ENCODE assay signal across 22 mouse cellular contexts in genomic region chr2:110721290-110721753, GRCm38 (mm10). TPM values are rescaled to one million over a fixed set of nuclear protein-coding genes. Genes with fewer than 3 reads are reported as not detected.
DNase-seq lines count a peak whose midpoint lies in the region; ATAC-seq and TF ChIP-seq lines count a peak whose summit lies in the region.
"Had no signal": no experiment of that assay in that cellular context is flagged by ENCODE, and none has a peak within 500 bp of the region (broad histone marks: within the 10 kb centered on the region; RNA-seq: fewer than 3 reads in every experiment).

Gene Muc15 (plus strand): TSS chr2:110721340.

- DNase-seq in kidney, adult 2 months = no peak
- peak; percentile 22 for DNase-seq in cerebellum, adult 11 months
- DNase-seq in cerebellum, adult 8-10 months = peak; percentile 22
- DNase-seq in gonadal fat pad, adult 2 months (ENCODE audit: low read depth) = peak; percentile 47
- no peak for DNase-seq in liver, embryonic 11.5 days (ENCODE audit: low spot score)
- no peak for DNase-seq in spleen, postnatal 14 days (ENCODE audit: low spot score in 2 of 2)
- DNase-seq: B cell, adult 2 months; gastrocnemius, postnatal 10 days; heart, adult 18-20 months; kidney, adult 11 months; kidney, postnatal 10 days; left cerebral cortex, postnatal 4 days; lung, adult 2 months; thymus, postnatal 14 days had no signal

- no peak within 1 kb of the TSS for H3K9ac ChIP-seq in kidney, embryonic 15.5 days
- no peak within 1 kb of the TSS for H3K9ac ChIP-seq in liver, embryonic 11.5 days (ENCODE audit: low read depth, low read length)
- H3K9ac ChIP-seq: forebrain, embryonic 13.5 days; heart, embryonic 13.5 days; hindbrain, embryonic 15.5 days; liver, embryonic 12.5 days; neural tube, embryonic 12.5 days had no signal

- no peak for TF ChIP-seq CTCF in kidney, adult 2 months (conservative IDR thresholded peaks at IDR 0.05; ENCODE audit: insufficient read depth, insufficient read length, low read depth, low read length)

- no peaks in the 10 kb centered on the region for H3K9me3 ChIP-seq in kidney, embryonic 15.5 days (replicated peaks)
- H3K9me3 ChIP-seq in liver, embryonic 11.5 days (ENCODE audit: control insufficient read depth, low read length) = no peaks in the 10 kb centered on the region
- H3K9me3 ChIP-seq: forebrain, embryonic 13.5 days; heart, embryonic 13.5 days; hindbrain, embryonic 15.5 days; liver, embryonic 12.5 days; midbrain, embryonic 10.5 days; neural tube, embryonic 12.5 days had no signal

- no peak within 1 kb of the TSS for H3K4me2 ChIP-seq in kidney, embryonic 15.5 days
- no peak within 1 kb of the TSS for H3K4me2 ChIP-seq in liver, embryonic 11.5 days
- H3K4me2 ChIP-seq: forebrain, embryonic 13.5 days; heart, embryonic 13.5 days; hindbrain, embryonic 15.5 days; liver, embryonic 12.5 days; neural tube, embryonic 12.5 days had no signal

- no peak within 1 kb of the TSS for H3K27ac ChIP-seq in kidney, embryonic 15.5 days
- H3K27ac ChIP-seq in kidney, adult 2 months (ENCODE audit: insufficient read depth, low read depth, low read length) = no peak within 1 kb of the TSS
- H3K27ac ChIP-seq in liver, embryonic 11.5 days (ENCODE audit: low read depth, low read length) = no peak within 1 kb of the TSS
- H3K27ac ChIP-seq: forebrain, embryonic 13.5 days; heart, embryonic 13.5 days; hindbrain, embryonic 15.5 days; layer of hippocampus, adult 2 months; liver, embryonic 12.5 days; midbrain, embryonic 10.5 days; neural tube, embryonic 12.5 days had no signal

- H3K4me1 ChIP-seq in kidney, embryonic 15.5 days = no peaks in the 10 kb centered on the region
- H3K4me1 ChIP-seq in kidney, adult 2 months (ENCODE audit: control insufficient read depth, insufficient read depth, low read length) = no peaks in the 10 kb centered on the region
- H3K4me1 ChIP-seq in liver, embryonic 11.5 days (replicated peaks; ENCODE audit: control insufficient read depth, insufficient read depth, low read length) = no peaks in the 10 kb centered on the region
- H3K4me1 ChIP-seq: forebrain, embryonic 13.5 days; heart, embryonic 13.5 days; hindbrain, embryonic 15.5 days; liver, embryonic 12.5 days; midbrain, embryonic 10.5 days; neural tube, embryonic 12.5 days had no signal

- H3K27me3 ChIP-seq in kidney, embryonic 15.5 days = no peaks in the 10 kb centered on the region
- no peaks in the 10 kb centered on the region for H3K27me3 ChIP-seq in kidney, adult 2 months (replicated peaks; ENCODE audit: control insufficient read depth, insufficient read depth, low read length)
- no peaks in the 10 kb centered on the region for H3K27me3 ChIP-seq in liver, embryonic 11.5 days (replicated peaks; ENCODE audit: control insufficient read depth, insufficient read depth, low read length)
- H3K27me3 ChIP-seq: forebrain, embryonic 13.5 days; heart, embryonic 13.5 days; hindbrain, embryonic 15.5 days; liver, embryonic 12.5 days; neural tube, embryonic 12.5 days had no signal

- no peaks in the 10 kb centered on the region for H3K36me3 ChIP-seq in kidney, embryonic 15.5 days
- H3K36me3 ChIP-seq in kidney, adult 2 months (ENCODE audit: control insufficient read depth, insufficient read depth, low read length) = no peaks in the 10 kb centered on the region
- H3K36me3 ChIP-seq in liver, embryonic 11.5 days (ENCODE audit: control insufficient read depth, insufficient read depth, low read length) = no peaks in the 10 kb centered on the region
- H3K36me3 ChIP-seq: heart, embryonic 13.5 days; hindbrain, embryonic 15.5 days; liver, embryonic 12.5 days; midbrain, embryonic 10.5 days; neural tube, embryonic 12.5 days had no signal

- no peak within 1 kb of the TSS for H3K4me3 ChIP-seq in kidney, embryonic 15.5 days (replicated peaks)
- H3K4me3 ChIP-seq in kidney, adult 2 months (ENCODE audit: insufficient read depth, low read depth, low read length) = no peak within 1 kb of the TSS
- H3K4me3 ChIP-seq in liver, embryonic 11.5 days (ENCODE audit: low read depth, low read length) = no peak within 1 kb of the TSS
- H3K4me3 ChIP-seq: forebrain, embryonic 13.5 days; heart, embryonic 13.5 days; hindbrain, embryonic 15.5 days; layer of hippocampus, adult 2 months; liver, embryonic 12.5 days; midbrain, embryonic 10.5 days; neural tube, embryonic 12.5 days had no signal

- TF ChIP-seq POLR2A in kidney, adult 2 months (IDR thresholded peaks at IDR 0.05; ENCODE audit: low read depth, low read length) = no peak

- 41% methylated on average over 3 of the region's 3 CpGs for WGBS in kidney, embryonic 15.5 days
- 35% methylated on average over 3 of the region's 3 CpGs for WGBS in kidney, adult 2 months
- WGBS in liver, embryonic 11.5 days = 49% methylated on average over 3 of the region's 3 CpGs

- ATAC-seq in kidney, embryonic 15.5 days (replicated peaks; ENCODE audit: low FRiP score) = 0 out of 2 replicates have a peak, but pooled peaks have one; percentile 43
- no peak for ATAC-seq in liver, embryonic 11.5 days (replicated peaks; ENCODE audit: low FRiP score)
- ATAC-seq: forebrain, embryonic 13.5 days; liver, embryonic 12.5 days had no signal

RNA-seq across cellular contexts. Expression of gene Muc15, which starts in this region (rescaled TPM):
- polyA plus RNA-seq in kidney, embryonic 15.5 days (2015; fragmentation: Nextera tagmentation; extraction: Ambion mirVana) = not detected in 2 replicates
- polyA plus RNA-seq in kidney, adult 2 months (2012; rRNA removed) = 0.03 TPM in 1 of 2 replicates, not detected in the other
- 121 and 173 TPM in 2 replicates for polyA plus RNA-seq in gonadal fat pad, adult 2 months (2012; rRNA removed)
- polyA plus RNA-seq in liver, embryonic 11.5 days (2014; fragmentation: Nextera tagmentation; extraction: Ambion mirVana) = not detected in 2 replicates
- polyA plus RNA-seq: forebrain, embryonic 13.5 days; heart, embryonic 13.5 days; liver, embryonic 12.5 days; neural tube, embryonic 12.5 days had no signal

Comparison
In these comparisons a context has a peak if more than half of its experiments do, and no peak if none do; other contexts are left out.
1. RNA of gene Muc15 (polyA plus RNA-seq): 121 to 173 TPM in gonadal fat pad, adult 2 months; 0.03 TPM in kidney, adult 2 months, not detected in kidney, embryonic 15.5 days and not detected in liver, embryonic 11.5 days; every median in the first group is over 100 times any median in the second.
2. Peak in ATAC-seq in kidney, embryonic 15.5 days; RNA of the gene not detected or under 1 TPM.
3. DNase-seq: peak in cerebellum, adult 11 months (single experiment), cerebellum, adult 8-10 months (single experiment) and gonadal fat pad, adult 2 months (single experiment); none in kidney, adult 2 months (single experiment), liver, embryonic 11.5 days (single experiment) and spleen, postnatal 14 days (0 of 2).